Mouse (Mus musculus) heart, embryonic 11.5 days (tissue): ENCODE measurements around the gene Ak1. TPM values are rescaled to one million over a fixed set of nuclear protein-coding genes. Genes with fewer than 3 reads are reported as not detected.
A peak's percentile ranks its signal among the peaks of the same experiment; 100 is the strongest.

Source experiments
- ATAC-seq: fragments of 200-750 bp; cut with Nextera tagmentation; replicated peaks from 2 replicates; pipeline ENCODE4 v1.8.0; 2017; ENCODE audit warnings: moderate library complexity; ENCODE audit not compliant: insufficient number of reproducible peaks, low FRiP score, low TSS enrichment
- H3K27ac ChIP-seq: fragments of 300-500 bp; sonication (generic); 2 replicates; pipeline ENCODE4 v1.5.1; 2014; ENCODE audit warnings: mild to moderate bottlenecking, low read depth, low read length
- H3K27me3 ChIP-seq: fragments of 300-500 bp; sonication (generic); 2 replicates; pipeline ENCODE4 v1.6.1; 2014; ENCODE audit warnings: mild to moderate bottlenecking, low read length, mixed read lengths; ENCODE audit not compliant: control insufficient read depth, insufficient read depth
- H3K36me3 ChIP-seq: fragments of 300-500 bp; sonication (generic); 2 replicates; pipeline ENCODE4 v1.6.1; 2014; ENCODE audit warnings: mild to moderate bottlenecking, low read length, moderate library complexity, mixed read lengths; ENCODE audit not compliant: control insufficient read depth, insufficient read depth
- H3K4me1 ChIP-seq: fragments of 300-500 bp; sonication (generic); 2 replicates; pipeline ENCODE4 v1.6.1; 2014; ENCODE audit warnings: low read length; ENCODE audit not compliant: control insufficient read depth, insufficient read depth
- H3K4me2 ChIP-seq: fragments of 300-500 bp; sonication (generic); 2 replicates; pipeline ENCODE4 v1.6.1; 2014; ENCODE audit warnings: mild to moderate bottlenecking, moderate library complexity
- H3K4me3 ChIP-seq: fragments of 300-500 bp; sonication (generic); 2 replicates; pipeline ENCODE4 v1.5.1; 2014; ENCODE audit warnings: low read depth, low read length
- H3K9ac ChIP-seq: fragments of 300-500 bp; sonication (generic); 2 replicates; pipeline ENCODE4 v1.6.1; 2014; ENCODE audit warnings: mild to moderate bottlenecking, low read depth, low read length, moderate library complexity
- H3K9me3 ChIP-seq: fragments of 300-500 bp; sonication (generic); replicated peaks from 2 replicates; pipeline ENCODE4 v1.6.1; 2016; ENCODE audit warnings: low read length; ENCODE audit not compliant: control insufficient read depth
- WGBS: fragments of 180-500 bp; shearing (Covaris S2); extraction: QIAGEN DNeasy Blood & Tissue Kit; methylation state at CpG from one replicate; pipeline ENCODE4 v1.1.7; 2014; ENCODE audit not compliant: insufficient replicate concordance; 5-methylcytosine and 5-hydroxymethylcytosine counted together
- polyA plus RNA-seq: library from polyadenylated mRNA; unstranded; fragments of >200 nt; fragmentation: Nextera tagmentation; extraction: Ambion mirVana; gene quantifications from 2 replicates; pipeline ENCODE4 v1.2.1, GENCODE M21; 2014

Gene Ak1
- polyA plus RNA-seq, 1 experiment from 2014 or later: 212 TPM

DNA sequence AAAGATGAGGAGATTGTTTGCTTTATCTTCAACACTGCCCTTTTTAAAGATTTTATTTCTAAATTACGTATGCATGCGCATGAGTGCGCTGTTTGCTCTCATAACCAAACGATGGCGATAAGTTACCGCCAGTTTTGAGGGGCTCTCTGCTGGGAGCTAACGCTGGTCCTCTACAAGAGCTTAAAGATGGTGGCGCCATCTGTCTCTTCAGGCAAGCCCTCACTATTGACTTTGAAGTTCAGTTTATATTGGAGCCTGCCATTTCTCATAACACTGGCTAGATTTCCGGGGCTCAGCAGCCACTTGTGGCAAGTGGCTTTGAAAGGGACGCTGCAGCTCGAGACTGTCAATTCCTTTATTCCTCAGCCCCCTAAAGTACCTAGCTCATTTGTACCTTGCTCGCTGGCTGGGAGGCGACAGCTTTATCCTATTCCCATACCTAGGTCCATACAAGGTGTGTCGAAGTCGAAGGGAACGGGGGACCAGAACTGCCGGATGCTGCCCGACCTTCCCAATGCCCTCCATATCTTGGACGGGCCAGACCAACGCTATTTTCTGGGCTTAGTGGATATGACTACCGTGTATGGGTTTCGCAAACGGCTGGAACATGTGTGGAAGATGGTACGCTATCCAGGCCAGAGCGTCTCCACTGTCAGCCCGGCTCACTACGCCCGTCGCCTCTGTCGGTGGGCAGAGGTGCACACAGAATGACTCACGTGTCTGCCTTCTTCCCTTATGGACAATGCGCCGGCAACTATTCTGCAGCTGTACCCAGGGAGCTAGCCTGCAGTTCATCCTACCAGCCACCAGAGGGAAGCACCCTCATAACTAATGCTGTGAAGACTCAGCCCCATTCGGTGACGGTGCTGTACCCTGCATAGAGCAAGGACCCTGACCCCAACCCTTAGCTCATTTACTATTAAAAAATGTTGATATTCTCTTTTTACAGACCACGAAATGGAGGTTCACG, 38.4 kb upstream of the Ak1 start:
- Histone ChIP-seq H3K27me3 (peaks cover 23% of the 10 kb centered on the region), H3K4me3 (peak overlapping the region; percentile 28), H3K36me3 (no peaks in the 10 kb centered on the region), H3K4me1 (peaks cover 11% of the 10 kb centered on the region), H3K27ac (no peak overlapping the region), H3K9me3 (no peaks in the 10 kb centered on the region), H3K4me2 (peak overlapping the region; percentile 62), H3K9ac (0 out of 2 replicates have a peak overlapping the region, but pooled peaks have one; percentile 2)
- 12% methylated on average over 37 of the region's 37 CpGs for WGBS
- peak; percentile 62 for ATAC-seq

DNA sequence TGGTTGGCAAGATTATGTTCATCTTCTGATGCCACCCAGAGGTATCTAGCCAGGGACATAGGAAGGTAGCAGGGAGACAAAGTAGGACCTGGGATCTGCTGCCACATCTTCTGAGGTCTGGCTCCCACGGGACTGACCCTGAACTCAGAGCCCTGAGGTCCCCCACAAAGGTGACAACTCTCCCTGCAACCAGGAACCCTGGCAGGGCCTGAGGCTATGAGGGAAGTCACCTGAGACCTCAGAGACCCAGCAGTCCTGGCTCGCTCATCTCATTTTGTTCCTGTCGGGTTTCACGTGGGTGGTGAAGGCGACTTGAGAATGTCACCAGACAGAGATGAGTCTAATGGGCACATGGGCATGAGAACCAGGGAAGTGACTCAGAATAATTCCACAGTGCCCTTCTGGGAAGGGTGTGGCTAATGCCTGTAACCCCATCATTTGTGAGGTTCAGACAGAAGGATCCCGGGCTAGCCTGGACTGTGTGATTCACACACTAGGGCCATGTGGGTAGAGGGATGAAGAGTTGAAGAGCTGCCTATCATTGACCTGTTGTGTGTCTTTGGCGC, 36.3 kb upstream of the Ak1 start:
- 73% methylated on average over 7 of the region's 7 CpGs for WGBS
- peaks cover 3% of the 10 kb centered on the region; the same call in 1 of the 2 replicates for H3K36me3 ChIP-seq
- peaks cover 4% of the 10 kb centered on the region for H3K27me3 ChIP-seq
- H3K9me3 ChIP-seq: no peaks in the 10 kb centered on the region
- peaks cover 21% of the 10 kb centered on the region for H3K4me1 ChIP-seq
- no peak overlapping the region for H3K4me3 ChIP-seq
- H3K9ac ChIP-seq: no peak overlapping the region
- no peak for ATAC-seq
- H3K27ac ChIP-seq: no peak overlapping the region
- no peak overlapping the region for H3K4me2 ChIP-seq

DNA sequence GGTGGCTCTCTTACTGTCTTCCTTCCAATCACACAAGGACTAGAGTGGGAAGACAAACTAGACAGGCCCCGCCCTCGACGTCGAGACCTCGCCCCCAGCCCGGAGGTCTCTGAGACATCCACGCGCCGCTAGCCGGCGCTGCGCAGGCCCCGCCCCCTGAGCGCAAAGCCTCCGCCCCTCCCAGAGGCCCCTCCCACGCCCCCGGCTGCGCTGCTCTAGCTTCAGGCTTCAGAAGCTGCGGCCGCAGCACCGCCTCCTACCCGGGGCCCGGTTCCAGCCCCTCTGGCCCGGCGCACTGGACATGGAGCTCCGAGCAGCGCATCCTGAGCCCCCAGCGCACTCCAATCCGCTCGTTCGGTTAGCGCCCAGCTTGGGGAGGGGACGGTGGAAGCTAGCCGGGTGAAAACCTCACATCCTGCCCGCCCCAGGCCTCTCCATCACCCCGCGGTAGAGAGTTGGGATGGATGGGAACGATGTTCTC, 34.6 kb upstream of the Ak1 start, which contains the start of gene St6galnac4:
St6galnac4 (plus strand) TSS at position 225 of the 481 bp plus-strand sequence.
- no peaks in the 10 kb centered on the region for H3K27me3 ChIP-seq
- H3K4me2 ChIP-seq: peak within 1 kb of the TSS; percentile 78
- H3K9me3 ChIP-seq: no peaks in the 10 kb centered on the region
- WGBS: under 1% methylated on average over 38 of the region's 38 CpGs
- ATAC-seq: peak; percentile 82
- H3K36me3 ChIP-seq: peaks cover 6% of the 10 kb centered on the region; the same call in 1 of the 2 replicates
- H3K4me1 ChIP-seq: peaks cover 21% of the 10 kb centered on the region
- H3K4me3 ChIP-seq: peak within 1 kb of the TSS; percentile 52
- peak within 1 kb of the TSS; percentile 75 for H3K9ac ChIP-seq
- peak within 1 kb of the TSS; percentile 86 for H3K27ac ChIP-seq

DNA sequence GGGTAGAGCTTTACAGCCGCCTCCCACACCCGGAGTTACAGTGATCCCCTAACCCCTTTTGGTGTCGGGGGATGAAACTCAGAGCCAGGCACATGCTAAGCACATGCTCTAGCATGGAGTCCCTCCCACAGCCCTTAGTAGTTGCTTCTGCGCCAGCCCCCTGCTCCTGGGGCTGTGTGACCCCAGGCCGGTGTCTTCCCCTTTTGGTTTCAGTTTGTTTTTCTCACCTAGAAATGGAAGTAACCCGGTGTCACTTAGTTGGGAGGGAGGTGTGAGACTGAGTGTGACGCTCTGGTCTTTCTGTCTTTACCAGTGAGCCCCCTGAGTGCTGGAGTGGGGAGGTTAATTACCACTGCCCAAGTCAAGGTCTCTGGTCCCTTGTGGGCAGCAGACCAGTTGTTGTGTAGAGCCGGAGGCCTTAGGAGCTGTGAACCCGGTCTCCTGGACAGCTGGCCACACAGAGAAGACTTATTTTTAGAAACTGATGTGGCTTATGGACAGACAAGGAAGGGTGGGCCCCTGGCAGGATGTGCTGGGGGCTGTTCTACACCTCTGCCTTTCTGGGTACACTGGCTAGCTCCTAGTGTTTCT, 33.7 kb upstream of the Ak1 start:
- peak overlapping the region; percentile 86 for H3K27ac ChIP-seq
- no peaks in the 10 kb centered on the region for H3K27me3 ChIP-seq
- peak overlapping the region; percentile 78 for H3K4me2 ChIP-seq
- peaks cover 21% of the 10 kb centered on the region for H3K4me1 ChIP-seq
- no peaks in the 10 kb centered on the region for H3K9me3 ChIP-seq
- H3K36me3 ChIP-seq: peaks cover 6% of the 10 kb centered on the region; the same call in 1 of the 2 replicates
- H3K9ac ChIP-seq: peak overlapping the region; percentile 75
- ATAC-seq: no peak
- H3K4me3 ChIP-seq: peak overlapping the region; percentile 52
- WGBS: 13% methylated on average over 9 of the region's 9 CpGs

DNA sequence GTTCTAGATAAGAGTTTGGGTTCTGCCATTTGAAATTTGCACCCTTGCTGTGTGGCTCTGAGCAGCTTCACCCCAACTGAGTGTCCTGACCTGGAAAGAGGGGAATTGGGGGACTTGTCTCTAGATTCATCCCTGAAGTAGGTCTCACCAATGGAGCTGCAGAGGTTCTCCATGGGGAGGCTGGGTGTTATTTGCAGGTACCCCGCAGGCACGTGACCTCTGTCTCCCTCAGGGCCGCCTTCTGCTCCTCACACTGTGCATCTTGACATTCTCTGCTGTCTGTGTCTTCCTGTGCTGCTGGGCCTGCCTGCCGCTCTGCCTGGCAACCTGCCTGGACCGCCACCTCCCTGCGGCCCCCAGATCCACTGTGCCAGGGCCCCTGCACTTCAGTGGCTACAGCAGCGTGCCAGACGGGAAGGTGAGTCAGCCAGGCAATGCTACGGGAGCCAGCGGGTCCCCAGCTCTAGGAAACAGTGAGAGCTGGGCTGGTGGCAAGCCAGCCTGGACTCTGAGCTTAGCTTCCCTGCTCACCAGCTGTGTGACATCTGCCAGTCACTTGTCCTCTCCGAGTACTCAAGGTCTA, 32.3 kb upstream of the Ak1 start:
- Histone ChIP-seq H3K27me3 (no peaks in the 10 kb centered on the region), H3K27ac (no peak overlapping the region), H3K4me2 (peak overlapping the region; percentile 6; the same call in 1 of the 2 replicates), H3K9ac (no peak overlapping the region), H3K9me3 (no peaks in the 10 kb centered on the region), H3K4me1 (peaks cover 21% of the 10 kb centered on the region), H3K4me3 (no peak overlapping the region), H3K36me3 (peaks cover 13% of the 10 kb centered on the region; the same call in 1 of the 2 replicates)
- ATAC-seq: no peak
- WGBS: 63% methylated on average over 11 of the region's 11 CpGs

DNA sequence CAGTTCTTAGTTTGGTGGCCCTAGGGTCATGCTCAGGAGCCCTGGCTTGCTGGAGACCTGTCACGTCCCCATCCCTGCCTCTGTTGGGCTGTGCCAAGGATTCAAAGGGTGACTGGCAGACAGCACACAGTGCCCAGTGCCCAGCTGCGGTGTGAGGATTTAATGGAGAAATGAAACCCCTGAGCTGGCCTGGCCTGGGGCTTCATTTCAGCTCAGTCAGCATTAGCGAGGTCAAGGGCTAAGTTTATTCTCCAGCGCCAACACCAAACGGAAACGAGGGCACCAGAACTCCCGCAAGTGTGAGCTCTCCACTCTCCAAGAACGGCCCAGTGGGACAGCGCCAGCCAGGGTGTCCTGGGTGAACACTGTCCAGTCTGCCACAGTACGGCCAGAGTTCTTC, 31.3 kb upstream of the Ak1 start:
- Histone ChIP-seq H3K4me3 (no peak overlapping the region), H3K9me3 (no peaks in the 10 kb centered on the region), H3K27me3 (no peaks in the 10 kb centered on the region), H3K27ac (no peak overlapping the region), H3K4me1 (peaks cover 21% of the 10 kb centered on the region), H3K4me2 (no peak overlapping the region), H3K36me3 (peaks cover 15% of the 10 kb centered on the region; the same call in 1 of the 2 replicates), H3K9ac (no peak overlapping the region)
- ATAC-seq: no peak
- WGBS: 82% methylated on average over 10 of the region's 10 CpGs

DNA sequence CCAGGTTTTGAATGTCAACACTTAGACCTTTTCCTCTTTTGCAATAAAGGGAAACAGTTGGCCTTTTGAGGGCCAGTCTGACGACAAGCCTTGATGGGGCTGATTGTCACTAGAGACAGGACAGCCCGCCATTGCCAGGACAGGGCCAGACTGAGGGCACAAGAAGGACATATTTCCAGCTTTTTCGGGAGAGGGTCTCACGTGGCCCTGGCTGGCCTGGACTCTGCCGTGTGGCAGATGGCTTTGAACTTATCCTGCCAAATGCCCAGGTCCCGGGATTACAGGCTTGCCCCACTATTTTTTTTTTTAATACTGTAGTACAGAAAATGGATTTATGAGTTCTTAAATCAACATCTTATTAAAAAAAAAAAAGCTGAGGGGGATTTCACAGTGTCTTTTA, 30.3 kb upstream of the Ak1 start:
- no peak overlapping the region for H3K4me3 ChIP-seq
- H3K27me3 ChIP-seq: no peaks in the 10 kb centered on the region
- 65% methylated on average over 6 of the region's 6 CpGs for WGBS
- H3K4me2 ChIP-seq: no peak overlapping the region
- ATAC-seq: no peak
- H3K4me1 ChIP-seq: peaks cover 19% of the 10 kb centered on the region
- H3K9me3 ChIP-seq: no peaks in the 10 kb centered on the region
- no peak overlapping the region for H3K27ac ChIP-seq
- peaks cover 21% of the 10 kb centered on the region; the same call in 1 of the 2 replicates for H3K36me3 ChIP-seq
- no peak overlapping the region for H3K9ac ChIP-seq

DNA sequence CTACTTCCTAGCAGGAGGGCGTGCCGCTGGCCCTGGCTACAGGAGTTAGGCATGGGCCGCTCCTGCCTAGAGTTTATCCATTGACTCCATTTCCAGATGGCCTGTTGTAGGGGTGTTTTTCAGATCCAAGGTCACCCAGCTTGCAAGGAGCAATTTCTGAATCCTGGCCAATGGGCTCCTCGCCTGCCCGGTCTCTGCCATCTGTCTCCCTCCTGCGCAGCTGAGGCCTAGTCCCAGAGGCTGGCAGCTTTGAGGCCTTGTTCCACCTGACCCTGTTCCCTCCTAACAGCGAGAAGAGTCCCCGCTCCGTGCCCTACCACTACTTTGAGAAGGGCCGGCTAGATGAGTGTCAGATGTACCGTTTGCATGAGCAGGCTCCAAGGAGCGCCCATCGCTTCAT, 24.8 kb upstream of the Ak1 start:
- WGBS: 91% methylated on average over 13 of the region's 13 CpGs
- 0 out of 2 replicates have a peak, but pooled peaks cover 3% of the 10 kb centered on the region for H3K4me1 ChIP-seq
- ATAC-seq: no peak
- peaks cover 21% of the 10 kb centered on the region for H3K36me3 ChIP-seq
- H3K27ac ChIP-seq: no peak overlapping the region
- no peak overlapping the region for H3K4me3 ChIP-seq
- no peaks in the 10 kb centered on the region for H3K9me3 ChIP-seq
- H3K4me2 ChIP-seq: no peak overlapping the region
- H3K27me3 ChIP-seq: no peaks in the 10 kb centered on the region
- H3K9ac ChIP-seq: no peak overlapping the region
